ENCODE assay signal across 29 mouse cellular contexts in genomic region chr17:79578328-79578727, GRCm38 (mm10). TPM values are rescaled to one million over a fixed set of nuclear protein-coding genes. Genes with fewer than 3 reads are reported as not detected.
A peak's percentile ranks its signal among the peaks of the same experiment; 100 is the strongest.
DNase-seq lines count a peak whose midpoint lies in the region; ATAC-seq and TF ChIP-seq lines count a peak whose summit lies in the region.
"Had no signal": no experiment of that assay in that cellular context is flagged by ENCODE, and none has a peak within 500 bp of the region (broad histone marks: within the 10 kb centered on the region; RNA-seq: fewer than 3 reads in every experiment).

No protein-coding gene starts in this region.

- no peak overlapping the region for H3K27ac ChIP-seq in intestine, embryonic 14.5 days (ENCODE audit: low read depth)
- H3K27ac ChIP-seq in intestine, embryonic 16.5 days (ENCODE audit: low read length), result no peak overlapping the region
- no peak overlapping the region for H3K27ac ChIP-seq in limb, embryonic 14.5 days (replicated peaks; ENCODE audit: low read depth, low read length)
- H3K27ac ChIP-seq: embryonic facial prominence, embryonic 10.5 days; embryonic facial prominence, embryonic 15.5 days; forebrain, embryonic 12.5 days; hindbrain, embryonic 13.5 days; lung, embryonic 15.5 days; midbrain, embryonic 10.5 days; midbrain, embryonic 15.5 days; neural tube, embryonic 15.5 days had no signal

- WGBS in intestine, embryonic 14.5 days, result 45% methylated on average over 7 of the region's 7 CpGs
- WGBS in intestine, embryonic 16.5 days, result 51% methylated on average over 7 of the region's 7 CpGs
- 36% methylated on average over 7 of the region's 7 CpGs for WGBS in limb, embryonic 14.5 days

- no peaks in the 10 kb centered on the region for H3K9me3 ChIP-seq in intestine, embryonic 14.5 days (ENCODE audit: control insufficient read depth, low read length)
- no peaks in the 10 kb centered on the region for H3K9me3 ChIP-seq in intestine, embryonic 16.5 days (ENCODE audit: control insufficient read depth, low read length)
- no peaks in the 10 kb centered on the region for H3K9me3 ChIP-seq in limb, embryonic 14.5 days (ENCODE audit: control insufficient read depth, low read length)
- H3K9me3 ChIP-seq: embryonic facial prominence, embryonic 10.5 days; embryonic facial prominence, embryonic 15.5 days; forebrain, embryonic 12.5 days; hindbrain, embryonic 13.5 days; lung, embryonic 15.5 days; midbrain, embryonic 10.5 days; midbrain, embryonic 15.5 days; neural tube, embryonic 15.5 days had no signal

- no peak for TF ChIP-seq POLR2A in limb, embryonic 14.5 days (IDR thresholded peaks at IDR 0.05; ENCODE audit: borderline replicate concordance, extremely low read depth, insufficient read depth, insufficient read length)

- H3K4me3 ChIP-seq in intestine, embryonic 14.5 days (ENCODE audit: low read depth, low read length), result no peak overlapping the region
- no peak overlapping the region for H3K4me3 ChIP-seq in intestine, embryonic 16.5 days (ENCODE audit: low read length)
- H3K4me3 ChIP-seq in limb, embryonic 14.5 days (replicated peaks; ENCODE audit: low read length), result no peak overlapping the region
- H3K4me3 ChIP-seq: embryonic facial prominence, embryonic 10.5 days; embryonic facial prominence, embryonic 15.5 days; forebrain, embryonic 12.5 days; hindbrain, embryonic 13.5 days; lung, embryonic 15.5 days; midbrain, embryonic 10.5 days; midbrain, embryonic 15.5 days; neural tube, embryonic 15.5 days had no signal

- H3K9ac ChIP-seq in intestine, embryonic 14.5 days (ENCODE audit: low read length), result no peak overlapping the region
- H3K9ac ChIP-seq in intestine, embryonic 16.5 days (ENCODE audit: low read depth, low read length), result no peak overlapping the region
- H3K9ac ChIP-seq in limb, embryonic 14.5 days (ENCODE audit: low read depth, low read length, severe bottlenecking), result no peak overlapping the region
- H3K9ac ChIP-seq: embryonic facial prominence, embryonic 15.5 days; forebrain, embryonic 12.5 days; forebrain, postnatal 0 days; hindbrain, embryonic 13.5 days; lung, embryonic 15.5 days; midbrain, embryonic 15.5 days; neural tube, embryonic 15.5 days had no signal

- no peaks in the 10 kb centered on the region for H3K4me1 ChIP-seq in intestine, embryonic 14.5 days (replicated peaks; ENCODE audit: control insufficient read depth, insufficient read depth, low read length)
- no peaks in the 10 kb centered on the region for H3K4me1 ChIP-seq in intestine, embryonic 16.5 days (ENCODE audit: control insufficient read depth, insufficient read depth, low read length)
- H3K4me1 ChIP-seq in limb, embryonic 14.5 days (ENCODE audit: control insufficient read depth, insufficient read depth, low read length), result peaks cover 16% of the 10 kb centered on the region
- H3K4me1 ChIP-seq: embryonic facial prominence, embryonic 10.5 days; forebrain, embryonic 12.5 days; hindbrain, embryonic 13.5 days; lung, embryonic 15.5 days; midbrain, embryonic 10.5 days; midbrain, embryonic 15.5 days; neural tube, embryonic 15.5 days had no signal

- no peaks in the 10 kb centered on the region for H3K36me3 ChIP-seq in intestine, embryonic 14.5 days (ENCODE audit: control insufficient read depth, insufficient read depth, low read length)
- no peaks in the 10 kb centered on the region for H3K36me3 ChIP-seq in intestine, embryonic 16.5 days (ENCODE audit: control insufficient read depth, insufficient read depth, low read length)
- no peaks in the 10 kb centered on the region for H3K36me3 ChIP-seq in limb, embryonic 14.5 days (ENCODE audit: control insufficient read depth, insufficient read depth, low read length)
- H3K36me3 ChIP-seq: embryonic facial prominence, embryonic 10.5 days; embryonic facial prominence, embryonic 15.5 days; forebrain, embryonic 12.5 days; hindbrain, embryonic 13.5 days; lung, embryonic 15.5 days; midbrain, embryonic 10.5 days; midbrain, embryonic 15.5 days; neural tube, embryonic 15.5 days had no signal

- no peak overlapping the region for H3K4me2 ChIP-seq in intestine, embryonic 14.5 days (ENCODE audit: low read length)
- H3K4me2 ChIP-seq in intestine, embryonic 16.5 days (ENCODE audit: low read depth, low read length), result no peak overlapping the region
- H3K4me2 ChIP-seq in limb, embryonic 14.5 days (replicated peaks; ENCODE audit: low read depth, low read length, severe bottlenecking), result no peak overlapping the region
- H3K4me2 ChIP-seq: embryonic facial prominence, embryonic 15.5 days; forebrain, embryonic 12.5 days; heart, embryonic 11.5 days; hindbrain, embryonic 13.5 days; liver, embryonic 11.5 days; lung, embryonic 15.5 days; midbrain, embryonic 15.5 days; neural tube, embryonic 15.5 days had no signal

- no peak for DNase-seq in intestine, embryonic 14.5 days (ENCODE audit: low spot score)
- DNase-seq in brain, adult 2 months (ENCODE audit: low read depth, low spot score), result peak; percentile 23
- no peak for DNase-seq in limb, embryonic 14.5 days (ENCODE audit: low spot score)
- DNase-seq in frontal cortex, postnatal 25 days (ENCODE audit: low spot score in 2 of 2), result no peak
- DNase-seq: adrenal gland, adult 2 months; B cell, adult 2 months; cerebellum, adult 11-12 months; forebrain, postnatal 0 days; gastrocnemius, postnatal 25 days; heart, adult 11 months; heart, postnatal 36 days; kidney, adult 11 months; kidney, postnatal 4 days; retina, postnatal 1 day; right cerebral cortex, postnatal 14 days had no signal

- ATAC-seq in intestine, embryonic 14.5 days (replicated peaks; ENCODE audit: low FRiP score, low TSS enrichment, low read depth), result 0 out of 2 replicates have a peak, but pooled peaks have one; percentile 36
- ATAC-seq in intestine, embryonic 16.5 days, result no peak
- ATAC-seq in common myeloid progenitor, adult 5-6 weeks (replicated peaks; ENCODE audit: low read depth, poor library complexity, severe bottlenecking), result peak; percentile 16; the same call in 1 of the 2 replicates
- 0 out of 2 replicates have a peak, but pooled peaks have one; percentile 26 for ATAC-seq in limb, embryonic 14.5 days (ENCODE audit: low FRiP score, low read depth)
- ATAC-seq: activated CD4-positive, CD25-positive, alpha-beta regulatory T cell, adult 4 months; forebrain, postnatal 0 days; midbrain, embryonic 15.5 days had no signal

- no peaks in the 10 kb centered on the region for H3K27me3 ChIP-seq in intestine, embryonic 14.5 days (replicated peaks; ENCODE audit: control insufficient read depth, insufficient read depth, low read length)
- H3K27me3 ChIP-seq in intestine, embryonic 16.5 days (replicated peaks; ENCODE audit: control insufficient read depth, insufficient read depth, low read length), result no peaks in the 10 kb centered on the region
- no peaks in the 10 kb centered on the region for H3K27me3 ChIP-seq in limb, embryonic 14.5 days (ENCODE audit: control insufficient read depth, insufficient read depth, low read length)
- H3K27me3 ChIP-seq: CH12.LX; embryonic facial prominence, embryonic 15.5 days; forebrain, embryonic 12.5 days; hindbrain, embryonic 13.5 days; lung, embryonic 15.5 days; midbrain, embryonic 15.5 days; neural tube, embryonic 15.5 days had no signal

RNA-seq across cellular contexts. Expression of gene Rmdn2, which starts 33.3 kb away (rescaled TPM):
- polyA plus RNA-seq in intestine, embryonic 14.5 days (2014; fragmentation: Nextera tagmentation; extraction: Ambion mirVana), result 8.3 and 9.1 TPM in 2 replicates
- 8.6 and 10.1 TPM in 2 replicates for polyA plus RNA-seq in intestine, embryonic 16.5 days (2015; fragmentation: Nextera tagmentation; extraction: Ambion mirVana)
- total RNA-seq in common myeloid progenitor, adult 5-6 weeks (2017), result 5.2 and 5.8 TPM in 2 replicates
- polyA plus RNA-seq in limb, embryonic 14.5 days (2012; rRNA removed), result 4.9 and 7.6 TPM in 2 replicates
- polyA plus RNA-seq in limb, embryonic 14.5 days (2014; fragmentation: Nextera tagmentation; extraction: Ambion mirVana), result 10.7 and 11.9 TPM in 2 replicates
